ENCODE assay signal across 9 mouse cellular contexts in the genomic region with DNA sequence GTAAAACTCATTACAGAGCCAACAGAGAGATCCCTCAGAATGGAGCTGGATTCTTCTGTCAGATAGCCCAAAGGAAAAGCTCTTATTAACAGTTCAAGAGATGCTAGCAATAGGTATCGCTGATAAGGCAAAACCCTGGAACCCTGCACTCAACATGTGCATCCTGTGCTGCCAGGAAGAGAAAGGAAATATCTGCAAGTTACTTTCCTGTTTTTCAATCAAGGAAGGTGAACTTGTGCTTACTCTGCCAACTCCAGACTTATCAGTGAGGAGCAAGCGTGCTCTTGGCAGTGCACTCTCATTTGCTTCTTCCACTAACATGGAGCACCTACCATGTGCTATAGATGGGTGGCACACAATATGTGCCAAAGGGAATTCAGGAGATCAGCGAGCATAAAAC.
DNase-seq lines count a peak whose midpoint lies in the region; ATAC-seq and TF ChIP-seq lines count a peak whose summit lies in the region.
"Had no signal": no experiment of that assay in that cellular context is flagged by ENCODE, and none has a peak within 500 bp of the region (broad histone marks: within the 10 kb centered on the region; RNA-seq: fewer than 3 reads in every experiment).

No protein-coding gene starts in this region.

- TF ChIP-seq CTCF in heart, postnatal 0 days (IDR thresholded peaks at IDR 0.05; ENCODE audit: low read depth) = no peak
- TF ChIP-seq CTCF in left cerebral cortex, adult 2 months (IDR thresholded peaks at IDR 0.05) = no peak

- peak; percentile 51 for TF ChIP-seq EP300 in heart, postnatal 0 days (IDR thresholded peaks at IDR 0.05; ENCODE audit: low read depth)

- WGBS in liver, embryonic 15.5 days (ENCODE audit: insufficient replicate concordance) = 18% methylated on average over 3 of the region's 3 CpGs
- 31% methylated on average over 3 of the region's 3 CpGs for WGBS in liver, embryonic 12.5 days (ENCODE audit: insufficient replicate concordance)
- 51% methylated on average over 3 of the region's 3 CpGs for WGBS in heart, postnatal 0 days
- 73% methylated on average over 3 of the region's 3 CpGs for WGBS in stomach, embryonic 15.5 days

- DNase-seq in heart, postnatal 0 days (ENCODE audit: low spot score) = peak; percentile 37
- peak; percentile 58 for DNase-seq in kidney, postnatal 14 days
- DNase-seq in left cerebral cortex, adult 2 months (ENCODE audit: extremely low spot score in 1 of 2, low spot score in 2 of 2) = no peak
- DNase-seq in frontal cortex, postnatal 25 days (ENCODE audit: low spot score in 2 of 2) = no peak

- H3K27ac ChIP-seq in liver, embryonic 15.5 days (replicated peaks) = no peak overlapping the region
- no peak overlapping the region for H3K27ac ChIP-seq in liver, embryonic 12.5 days
- H3K27ac ChIP-seq in heart, postnatal 0 days (ENCODE audit: low read depth) = peak overlapping the region; percentile 80
- peak overlapping the region; percentile 44 for H3K27ac ChIP-seq in stomach, embryonic 15.5 days
- H3K27ac ChIP-seq in left cerebral cortex, adult 2 months = no peak overlapping the region
- H3K27ac ChIP-seq: hindbrain, embryonic 12.5 days had no signal

- no peak overlapping the region for H3K4me3 ChIP-seq in liver, embryonic 15.5 days (replicated peaks)
- H3K4me3 ChIP-seq in liver, embryonic 12.5 days = no peak overlapping the region
- no peak overlapping the region for H3K4me3 ChIP-seq in heart, postnatal 0 days (ENCODE audit: low read depth, low read length)
- H3K4me3 ChIP-seq in stomach, embryonic 15.5 days (replicated peaks) = no peak overlapping the region
- H3K4me3 ChIP-seq in left cerebral cortex, adult 2 months = no peak overlapping the region
- H3K4me3 ChIP-seq: hindbrain, embryonic 12.5 days had no signal

- peak; percentile 44; the same call in 1 of the 2 replicates for ATAC-seq in liver, embryonic 15.5 days (ENCODE audit: insufficient read depth)
- ATAC-seq in liver, embryonic 12.5 days = no peak
- peak; percentile 82 for ATAC-seq in heart, postnatal 0 days (ENCODE audit: insufficient read depth, low read depth)
- no peak for ATAC-seq in stomach, embryonic 15.5 days (ENCODE audit: insufficient read depth, low FRiP score, low read depth)

- H3K4me1 ChIP-seq in liver, embryonic 15.5 days (replicated peaks) = no peaks in the 10 kb centered on the region
- H3K4me1 ChIP-seq in liver, embryonic 12.5 days = peaks cover 5% of the 10 kb centered on the region; the same call in 1 of the 2 replicates
- no peaks in the 10 kb centered on the region for H3K4me1 ChIP-seq in heart, postnatal 0 days (ENCODE audit: control insufficient read depth, insufficient read depth)
- no peaks in the 10 kb centered on the region for H3K4me1 ChIP-seq in stomach, embryonic 15.5 days
- H3K4me1 ChIP-seq: hindbrain, embryonic 12.5 days had no signal

- H3K9ac ChIP-seq in liver, embryonic 15.5 days = no peak overlapping the region
- no peak overlapping the region for H3K9ac ChIP-seq in liver, embryonic 12.5 days
- H3K9ac ChIP-seq in heart, postnatal 0 days (replicated peaks; ENCODE audit: low read depth, low read length) = no peak overlapping the region
- no peak overlapping the region for H3K9ac ChIP-seq in stomach, embryonic 15.5 days
- H3K9ac ChIP-seq: hindbrain, embryonic 12.5 days had no signal

- no peaks in the 10 kb centered on the region for H3K36me3 ChIP-seq in liver, embryonic 15.5 days (replicated peaks)
- H3K36me3 ChIP-seq in liver, embryonic 12.5 days = no peaks in the 10 kb centered on the region
- no peaks in the 10 kb centered on the region for H3K36me3 ChIP-seq in heart, postnatal 0 days (replicated peaks; ENCODE audit: control insufficient read depth, insufficient read depth, low read length)
- H3K36me3 ChIP-seq in stomach, embryonic 15.5 days = no peaks in the 10 kb centered on the region
- H3K36me3 ChIP-seq: G1E; hindbrain, embryonic 12.5 days had no signal

- no peak overlapping the region for H3K4me2 ChIP-seq in liver, embryonic 15.5 days
- no peak overlapping the region for H3K4me2 ChIP-seq in liver, embryonic 12.5 days
- no peak overlapping the region for H3K4me2 ChIP-seq in heart, postnatal 0 days (ENCODE audit: low read depth, low read length)
- no peak overlapping the region for H3K4me2 ChIP-seq in stomach, embryonic 15.5 days
- H3K4me2 ChIP-seq: hindbrain, embryonic 12.5 days had no signal

- intact Hi-C loops in left cerebral cortex, adult 2 months (cut with DNase I) = no loop called here

- no peaks in the 10 kb centered on the region for H3K9me3 ChIP-seq in liver, embryonic 15.5 days (replicated peaks)
- no peaks in the 10 kb centered on the region for H3K9me3 ChIP-seq in liver, embryonic 12.5 days (replicated peaks)
- H3K9me3 ChIP-seq in heart, postnatal 0 days (replicated peaks; ENCODE audit: control insufficient read depth, low read length) = no peaks in the 10 kb centered on the region
- no peaks in the 10 kb centered on the region for H3K9me3 ChIP-seq in stomach, embryonic 15.5 days
- H3K9me3 ChIP-seq: G1E; hindbrain, embryonic 12.5 days had no signal

- H3K27me3 ChIP-seq in liver, embryonic 15.5 days = no peaks in the 10 kb centered on the region
- H3K27me3 ChIP-seq in liver, embryonic 12.5 days (replicated peaks) = no peaks in the 10 kb centered on the region
- H3K27me3 ChIP-seq in heart, postnatal 0 days (ENCODE audit: control insufficient read depth, insufficient read depth, low read length) = no peaks in the 10 kb centered on the region
- H3K27me3 ChIP-seq in stomach, embryonic 15.5 days (replicated peaks) = no peaks in the 10 kb centered on the region
- H3K27me3 ChIP-seq: hindbrain, embryonic 12.5 days had no signal

Comparison
In these comparisons a context has a peak if more than half of its experiments do, and no peak if none do; other contexts are left out.
1. ATAC-seq: peak in liver, embryonic 15.5 days (single experiment) and heart, postnatal 0 days (single experiment); none in liver, embryonic 12.5 days (single experiment) and stomach, embryonic 15.5 days (single experiment).
2. H3K27ac ChIP-seq: peak in heart, postnatal 0 days (single experiment) and stomach, embryonic 15.5 days (single experiment); none in liver, embryonic 15.5 days (single experiment), liver, embryonic 12.5 days (single experiment) and left cerebral cortex, adult 2 months (single experiment).
3. DNase-seq: peak in heart, postnatal 0 days (single experiment) and kidney, postnatal 14 days (single experiment); none in left cerebral cortex, adult 2 months (0 of 2) and frontal cortex, postnatal 25 days (0 of 2).